Mouse (Mus musculus) kidney, postnatal 14 days (tissue): Measurements from ENCODE around the gene Foxk2.
A peak's percentile ranks its signal among the peaks of the same experiment; 100 is the strongest.

Experiments used
- DNase-seq: peaks from one replicate; pipeline ENCODE4 v3.0.0; 2022; ENCODE audit warnings: mixed read lengths

Foxk2 gene

GRCm38 (mm10) chr11:121259160-121260100, at the start of gene Foxk2:
TSS of gene Foxk2 (plus strand) at chr11:121259990.
- DNase-seq: peak; percentile 96

DNA sequence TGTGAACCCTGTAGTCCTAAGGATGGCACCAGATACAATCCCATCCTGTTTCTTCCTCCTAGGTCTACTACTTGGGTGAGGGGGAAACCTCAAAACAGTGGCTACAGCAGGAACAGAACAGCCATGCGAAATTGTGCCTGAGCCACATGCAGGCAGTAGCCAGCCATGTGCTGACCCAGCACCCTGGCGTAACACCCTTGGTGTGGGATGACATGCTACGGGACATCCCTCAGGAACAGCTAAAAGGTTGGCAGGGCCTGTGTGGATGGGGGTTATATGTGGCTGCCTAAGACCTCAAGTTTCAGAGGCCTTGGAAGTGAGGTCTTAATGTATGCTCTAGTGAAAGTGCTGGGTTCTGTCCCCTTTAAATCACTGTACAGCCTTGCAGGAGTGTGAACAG, 43.0 kb upstream of the Foxk2 start:
- no peak for DNase-seq

- no peak for DNase-seq
These were observed 40.0 kb upstream of the Foxk2 start for GRCm38 (mm10) chr11:121219776-121220175.

- DNase-seq: no peak
These were observed 39.0 kb upstream of the Foxk2 start for GRCm38 (mm10) chr11:121220771-121221170.

- no peak for DNase-seq
These were observed 38.3 kb upstream of the Foxk2 start for GRCm38 (mm10) chr11:121221321-121222010.

DNA sequence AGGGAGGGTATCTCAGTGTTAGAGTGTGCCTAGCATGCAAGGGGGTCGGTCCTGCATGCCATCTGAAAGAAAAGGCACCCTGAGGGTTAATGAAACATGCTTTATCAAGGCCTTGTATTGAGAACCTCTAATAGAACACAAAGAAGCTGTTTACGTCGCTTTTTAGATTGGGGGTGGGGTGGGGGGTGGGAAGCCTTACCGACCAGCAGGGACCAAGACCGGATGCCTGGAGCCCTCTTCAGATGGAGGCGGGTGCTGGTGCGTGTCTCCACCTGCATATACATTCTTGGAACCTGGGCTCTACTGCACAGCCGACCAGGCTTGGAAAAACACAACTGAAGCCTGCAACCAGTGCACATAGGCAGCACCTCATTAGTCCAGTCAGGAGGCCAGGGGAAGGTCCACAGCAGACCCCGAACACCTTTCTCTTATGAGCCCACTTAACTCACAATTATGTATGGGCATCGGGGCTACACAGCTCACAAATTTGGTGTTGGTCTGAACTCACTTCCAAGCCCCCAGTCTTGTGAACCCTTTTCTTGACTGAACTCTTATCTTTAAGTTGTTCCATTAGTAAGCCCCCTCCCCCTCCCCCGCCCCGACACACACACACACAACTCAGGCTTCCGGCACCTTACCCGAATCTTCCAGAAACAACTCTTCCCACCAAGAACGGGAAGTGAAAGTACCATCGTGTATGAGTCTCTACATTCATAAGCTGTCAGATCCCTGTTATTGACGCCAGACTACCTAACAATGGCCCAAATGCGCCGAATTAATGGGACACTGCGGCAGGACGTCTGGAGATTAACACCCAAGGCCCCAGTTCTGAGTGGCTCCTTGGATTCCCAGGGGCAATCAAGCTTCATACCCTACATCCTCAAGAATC, 31.4 kb upstream of the Foxk2 start:
- peak; percentile 12 for DNase-seq

DNA sequence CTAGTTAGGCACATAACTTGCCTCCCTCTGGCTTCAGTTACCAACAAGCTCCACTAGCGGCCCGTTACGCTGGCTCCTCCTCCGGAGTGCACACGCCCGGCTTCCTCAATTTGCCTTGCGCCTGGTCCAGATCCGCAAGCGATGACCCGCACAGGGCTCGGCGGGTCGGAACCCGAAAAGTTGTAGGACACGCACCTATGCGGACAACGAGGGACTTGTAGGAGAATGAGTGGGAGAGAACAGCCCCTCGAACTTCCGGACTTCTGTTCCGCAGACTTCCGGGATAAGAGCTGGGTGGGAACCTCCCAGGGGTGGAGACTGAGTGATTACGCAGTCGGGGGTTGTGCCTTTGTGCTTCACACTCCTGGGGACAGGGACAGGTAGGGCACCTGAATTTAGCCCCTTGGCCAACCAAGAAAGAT, 30.8 kb upstream of the Foxk2 start, which contains the start of gene Cybc1:
Gene Cybc1, minus strand, starts transcription at position 305 of the 422 bp plus-strand sequence.
- DNase-seq: peak; percentile 84

DNA sequence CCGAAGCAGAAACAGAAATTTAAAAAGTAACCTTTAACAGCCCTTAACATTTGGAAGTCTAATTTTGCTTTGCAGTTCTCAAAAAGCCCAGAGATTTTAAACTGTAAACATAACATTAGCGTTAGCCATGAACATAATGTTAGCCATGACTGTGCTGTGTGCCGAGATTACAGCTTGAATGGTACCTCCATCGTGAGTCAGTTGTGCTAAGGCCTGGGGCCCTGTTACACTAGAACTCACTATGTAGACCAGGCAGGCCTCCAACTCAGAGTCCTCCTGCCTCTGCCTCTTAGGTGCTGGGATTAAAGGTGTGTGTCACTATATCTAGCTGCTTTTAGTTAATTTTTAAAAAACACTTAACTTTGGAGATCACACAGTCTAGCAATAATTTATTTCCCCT, 28.6 kb upstream of the Foxk2 start:
- peak; percentile 45 for DNase-seq

GRCm38 (mm10) chr11:121231628-121232291, 28.0 kb upstream of the Foxk2 start:
- peak; percentile 14 for DNase-seq

DNA sequence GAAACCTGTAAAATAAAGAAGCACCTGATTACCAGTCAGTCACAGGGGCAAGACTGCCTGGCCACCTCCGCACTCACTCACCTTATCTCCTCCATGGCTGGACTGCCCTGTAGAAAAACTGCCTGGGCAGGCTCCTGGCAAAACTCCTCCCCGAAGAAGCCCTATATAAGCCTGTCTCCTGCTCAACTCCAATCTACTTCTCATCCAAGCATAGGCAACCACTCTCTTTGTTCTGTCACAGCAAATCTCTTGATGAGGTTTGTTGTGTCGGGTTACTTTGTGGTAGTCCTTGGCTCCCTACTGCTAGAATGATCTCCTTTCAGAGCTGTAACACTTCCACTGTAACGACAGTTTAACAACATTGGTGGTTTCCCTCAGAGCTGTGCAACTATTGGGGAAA, 27.1 kb upstream of the Foxk2 start:
- DNase-seq: no peak

DNA sequence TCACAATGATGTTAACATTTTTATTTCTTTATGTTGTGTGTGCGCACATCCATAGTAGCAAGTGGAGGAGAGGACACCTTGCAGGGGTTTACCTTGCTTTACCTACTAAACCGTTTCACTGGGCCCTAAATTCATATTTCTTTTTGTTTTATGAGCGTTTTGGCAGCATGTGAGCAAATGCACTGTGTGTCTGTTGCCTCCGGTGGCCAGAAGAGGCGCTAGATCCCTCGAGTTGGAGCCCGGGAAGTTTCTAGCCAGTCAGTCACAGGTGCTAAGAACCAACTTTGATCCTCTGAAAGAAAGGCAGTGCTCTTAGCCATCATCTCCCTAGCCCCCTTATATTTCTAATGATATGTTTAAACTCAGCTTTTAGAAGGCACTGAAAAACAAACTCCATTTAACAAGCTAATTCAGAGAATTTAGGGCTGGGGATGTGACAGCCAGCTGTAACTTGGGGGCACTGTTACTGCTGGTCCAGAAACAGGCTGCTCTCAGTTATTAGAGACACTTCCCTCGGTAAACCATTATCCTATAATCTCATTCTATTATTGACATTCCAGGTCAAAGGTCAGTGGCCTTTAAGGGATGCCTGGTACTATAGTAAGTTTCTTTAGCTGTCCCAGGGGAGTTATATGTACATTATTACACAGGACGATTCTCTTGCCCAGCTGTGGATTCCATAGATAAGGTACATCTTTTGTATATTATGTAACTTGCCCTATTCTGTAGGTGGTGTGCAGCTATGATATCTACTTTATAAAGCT, 24.1 kb upstream of the Foxk2 start:
- peak; percentile 37 for DNase-seq

GRCm38 (mm10) chr11:121236564-121237344, 23.0 kb upstream of the Foxk2 start, which contains the start of gene Narf:
TSS of gene Narf (plus strand) at chr11:121237253.
- peak; percentile 100 for DNase-seq

- DNase-seq: no peak
These were observed 22.3 kb upstream of the Foxk2 start for GRCm38 (mm10) chr11:121237345-121238128.

DNA sequence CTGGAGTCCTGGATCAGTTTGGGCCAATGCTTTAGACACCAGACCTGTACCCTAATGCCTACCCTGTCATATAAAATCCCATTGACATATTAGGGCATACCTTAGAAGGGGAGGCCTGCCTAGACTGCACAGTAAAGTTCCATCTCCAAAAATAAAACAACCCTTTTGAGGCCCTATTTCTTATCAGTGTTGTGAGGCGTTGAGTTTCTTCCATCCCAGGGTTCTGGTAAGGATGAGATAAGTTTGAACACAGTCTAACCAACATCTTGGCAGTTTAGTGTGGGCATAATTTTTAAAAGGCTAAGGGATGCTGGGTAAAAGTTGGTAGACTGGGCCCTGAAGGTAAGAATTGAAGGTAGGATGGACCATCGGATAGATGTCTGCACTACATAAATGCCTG, 20.1 kb upstream of the Foxk2 start:
- no peak for DNase-seq

DNA sequence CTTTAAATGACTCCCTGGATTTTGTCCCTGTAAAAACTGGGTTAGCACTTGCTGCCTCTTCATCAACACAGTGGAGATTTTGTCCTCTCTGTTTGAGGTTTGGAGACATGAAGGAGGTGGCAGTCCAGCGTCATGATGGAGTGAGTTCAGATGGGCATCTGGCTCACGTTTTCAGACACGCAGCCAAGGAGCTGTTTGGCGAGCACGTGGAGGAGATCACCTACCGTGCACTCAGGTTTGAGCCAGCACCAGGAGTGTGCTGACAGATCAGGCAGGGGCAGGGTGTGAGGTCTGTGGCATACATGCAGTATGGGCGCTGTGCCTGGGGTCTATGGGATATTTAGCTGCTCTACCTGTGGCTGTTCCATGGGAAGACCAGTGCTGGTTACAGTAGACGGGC, 9.6 kb upstream of the Foxk2 start:
- no peak for DNase-seq

- peak; percentile 40 for DNase-seq
These were observed 569 bp downstream of the Foxk2 start for GRCm38 (mm10) chr11:121260211-121260906.

DNA sequence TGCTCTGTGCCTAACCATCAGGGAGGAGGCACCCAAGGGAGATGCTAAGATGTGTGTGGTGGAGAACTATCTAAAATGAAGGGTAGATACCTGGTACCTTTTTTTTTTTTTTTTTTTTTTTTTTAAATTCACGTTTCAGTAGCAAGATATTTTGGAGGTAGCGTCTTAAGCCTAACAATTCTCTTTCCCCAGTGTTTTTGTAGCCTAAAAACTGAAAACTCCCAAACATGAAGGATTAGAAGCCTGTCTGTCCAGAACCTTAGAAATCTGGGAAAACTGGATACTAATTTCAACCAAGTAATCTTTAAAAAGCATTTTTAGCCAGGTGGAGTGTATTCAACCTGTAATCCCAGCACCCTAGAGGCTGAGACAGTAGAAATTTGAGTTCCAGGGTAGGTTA, 1.3 kb downstream of the Foxk2 start:
- no peak for DNase-seq

DNA sequence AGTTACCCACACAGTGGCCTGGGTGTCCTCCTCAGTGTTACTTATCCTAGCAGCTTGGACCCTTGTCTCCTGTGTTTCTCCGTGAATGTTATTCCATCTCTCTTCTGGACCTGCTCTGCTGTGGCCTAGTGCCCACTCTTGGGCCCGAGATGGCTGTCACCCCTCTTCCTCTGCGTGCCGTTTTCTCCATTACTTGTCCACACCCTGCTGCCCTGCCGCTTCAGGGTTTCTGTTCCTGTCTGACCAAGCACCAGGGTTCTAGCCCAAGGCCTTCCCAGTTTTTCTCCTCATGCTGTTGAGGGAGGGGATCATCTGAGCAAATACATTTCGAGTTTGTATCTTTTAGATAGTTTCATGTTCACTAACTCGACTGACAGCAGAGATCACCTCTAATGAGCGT, 17.7 kb downstream of the Foxk2 start:
- no peak for DNase-seq

- DNase-seq: no peak
These were observed 18.2 kb downstream of the Foxk2 start for GRCm38 (mm10) chr11:121278011-121278410.
